Mouse (Mus musculus): ENCODE data around the gene Gosr1. TPM values are rescaled to one million over a fixed set of nuclear protein-coding genes. Genes with fewer than 3 reads are reported as not detected.

Gene Gosr1
- polyA plus RNA-seq, 1 experiment from 2014 or later, result 28.3 TPM

- ATAC-seq (ENCODE audit: low FRiP score) (no peak), DNase-seq (ENCODE audit: low spot score) (no peak)
- no peak overlapping the region for H3K27ac ChIP-seq (ENCODE audit: low read depth, low read length)
- peaks cover 11% of the 10 kb centered on the region for H3K36me3 ChIP-seq (ENCODE audit: control insufficient read depth, insufficient read depth, low read length)
- no peaks in the 10 kb centered on the region for H3K9me3 ChIP-seq (ENCODE audit: control insufficient read depth, low read length)
- WGBS, result 94% methylated on average over 9 of the region's 9 CpGs
- no peak overlapping the region for H3K4me2 ChIP-seq (replicated peaks; ENCODE audit: low read depth, low read length)
- no peaks in the 10 kb centered on the region for H3K4me1 ChIP-seq (replicated peaks; ENCODE audit: control insufficient read depth, insufficient read depth, low read length)
- no peak overlapping the region for H3K4me3 ChIP-seq (ENCODE audit: low read depth, low read length)
- H3K27me3 ChIP-seq (ENCODE audit: control insufficient read depth, insufficient read depth, low read length), result no peaks in the 10 kb centered on the region
- H3K9ac ChIP-seq (ENCODE audit: low read depth, low read length), result no peak overlapping the region
These were observed 14.6 kb downstream of the Gosr1 start for GRCm38 (mm10) chr11:76748819-76749218.

- Histone ChIP-seq H3K4me1 (replicated peaks; ENCODE audit: control insufficient read depth, insufficient read depth, low read length) (no peaks in the 10 kb centered on the region), H3K9me3 (ENCODE audit: control insufficient read depth, low read length) (no peaks in the 10 kb centered on the region), H3K27ac (ENCODE audit: low read depth, low read length) (no peak overlapping the region), H3K27me3 (ENCODE audit: control insufficient read depth, insufficient read depth, low read length) (no peaks in the 10 kb centered on the region), H3K4me3 (ENCODE audit: low read depth, low read length) (no peak overlapping the region), H3K9ac (ENCODE audit: low read depth, low read length) (no peak overlapping the region), H3K4me2 (replicated peaks; ENCODE audit: low read depth, low read length) (no peak overlapping the region), H3K36me3 (ENCODE audit: control insufficient read depth, insufficient read depth, low read length) (peaks cover 15% of the 10 kb centered on the region)
- DNase-seq (ENCODE audit: low spot score) (no peak), ATAC-seq (ENCODE audit: low FRiP score) (no peak)
- 90% methylated on average over 1 of the region's 1 CpGs for WGBS
These were observed 17.5 kb downstream of the Gosr1 start for GRCm38 (mm10) chr11:76745921-76746320.

GRCm38 (mm10) chr11:76744550-76744949 lies 18.8 kb downstream of the Gosr1 start:
- H3K36me3 ChIP-seq (ENCODE audit: control insufficient read depth, insufficient read depth, low read length), result peaks cover 15% of the 10 kb centered on the region
- no peak for DNase-seq (ENCODE audit: low spot score)

GRCm38 (mm10) chr11:76742511-76742910 lies 20.9 kb downstream of the Gosr1 start:
- Histone ChIP-seq H3K4me2 (replicated peaks; ENCODE audit: low read depth, low read length) (no peak overlapping the region), H3K36me3 (ENCODE audit: control insufficient read depth, insufficient read depth, low read length) (peaks cover 11% of the 10 kb centered on the region), H3K27me3 (ENCODE audit: control insufficient read depth, insufficient read depth, low read length) (no peaks in the 10 kb centered on the region), H3K4me3 (ENCODE audit: low read depth, low read length) (no peak overlapping the region), H3K27ac (ENCODE audit: low read depth, low read length) (no peak overlapping the region), H3K9me3 (ENCODE audit: control insufficient read depth, low read length) (no peaks in the 10 kb centered on the region), H3K9ac (ENCODE audit: low read depth, low read length) (no peak overlapping the region), H3K4me1 (replicated peaks; ENCODE audit: control insufficient read depth, insufficient read depth, low read length) (no peaks in the 10 kb centered on the region)
- ATAC-seq (ENCODE audit: low FRiP score), result no peak
- no peak for DNase-seq (ENCODE audit: low spot score)
- 98% methylated on average over 7 of the region's 7 CpGs for WGBS

More at GRCm38 (mm10) chr11:76744550-76744949, 18.8 kb downstream of the Gosr1 start:
- no peak overlapping the region for H3K9ac ChIP-seq (ENCODE audit: low read depth, low read length)
- 80% methylated on average over 7 of the region's 7 CpGs for WGBS
- H3K4me1 ChIP-seq (replicated peaks; ENCODE audit: control insufficient read depth, insufficient read depth, low read length), result no peaks in the 10 kb centered on the region
- no peak overlapping the region for H3K4me2 ChIP-seq (replicated peaks; ENCODE audit: low read depth, low read length)
- ATAC-seq (ENCODE audit: low FRiP score), result no peak
- no peaks in the 10 kb centered on the region for H3K9me3 ChIP-seq (ENCODE audit: control insufficient read depth, low read length)
- H3K27ac ChIP-seq (ENCODE audit: low read depth, low read length), result no peak overlapping the region
- H3K27me3 ChIP-seq (ENCODE audit: control insufficient read depth, insufficient read depth, low read length), result no peaks in the 10 kb centered on the region
- H3K4me3 ChIP-seq (ENCODE audit: low read depth, low read length), result no peak overlapping the region

- Histone ChIP-seq H3K9me3 (ENCODE audit: control insufficient read depth, low read length) (no peaks in the 10 kb centered on the region), H3K9ac (ENCODE audit: low read depth, low read length) (no peak overlapping the region), H3K36me3 (ENCODE audit: control insufficient read depth, insufficient read depth, low read length) (peaks cover 5% of the 10 kb centered on the region; the same call in 1 of the 2 replicates), H3K4me3 (ENCODE audit: low read depth, low read length) (no peak overlapping the region), H3K4me2 (replicated peaks; ENCODE audit: low read depth, low read length) (no peak overlapping the region), H3K27ac (ENCODE audit: low read depth, low read length) (no peak overlapping the region), H3K4me1 (replicated peaks; ENCODE audit: control insufficient read depth, insufficient read depth, low read length) (no peaks in the 10 kb centered on the region), H3K27me3 (ENCODE audit: control insufficient read depth, insufficient read depth, low read length) (no peaks in the 10 kb centered on the region)
- 76% methylated on average over 6 of the region's 6 CpGs for WGBS
- no peak for ATAC-seq (ENCODE audit: low FRiP score)
- peak; percentile 40 for DNase-seq (ENCODE audit: low spot score)
These were observed 24.3 kb downstream of the Gosr1 start for GRCm38 (mm10) chr11:76739125-76739524.

- H3K9me3 ChIP-seq (ENCODE audit: control insufficient read depth, low read length), result no peaks in the 10 kb centered on the region
- no peak overlapping the region for H3K27ac ChIP-seq (ENCODE audit: low read depth, low read length)
- no peak overlapping the region for H3K4me2 ChIP-seq (replicated peaks; ENCODE audit: low read depth, low read length)
- DNase-seq (ENCODE audit: low spot score), result no peak
- no peak for ATAC-seq (ENCODE audit: low FRiP score)
- H3K27me3 ChIP-seq (ENCODE audit: control insufficient read depth, insufficient read depth, low read length), result no peaks in the 10 kb centered on the region
- WGBS, result 88% methylated on average over 4 of the region's 4 CpGs
- H3K4me1 ChIP-seq (replicated peaks; ENCODE audit: control insufficient read depth, insufficient read depth, low read length), result no peaks in the 10 kb centered on the region
- H3K9ac ChIP-seq (ENCODE audit: low read depth, low read length), result no peak overlapping the region
- H3K4me3 ChIP-seq (ENCODE audit: low read depth, low read length), result no peak overlapping the region
- H3K36me3 ChIP-seq (ENCODE audit: control insufficient read depth, insufficient read depth, low read length), result no peaks in the 10 kb centered on the region; the same call in 1 of the 2 replicates
These were observed 27.5 kb downstream of the Gosr1 start for GRCm38 (mm10) chr11:76735753-76736324.

GRCm38 (mm10) chr11:76734560-76734959 lies 28.8 kb downstream of the Gosr1 start:
- no peaks in the 10 kb centered on the region for H3K27me3 ChIP-seq (ENCODE audit: control insufficient read depth, insufficient read depth, low read length)
- H3K27ac ChIP-seq (ENCODE audit: low read depth, low read length), result no peak overlapping the region

GRCm38 (mm10) chr11:76730650-76731049 lies 32.7 kb downstream of the Gosr1 start:
- ATAC-seq (ENCODE audit: low FRiP score) (no peak), DNase-seq (ENCODE audit: low spot score) (no peak)
- no peak overlapping the region for H3K9ac ChIP-seq (ENCODE audit: low read depth, low read length)
- H3K4me3 ChIP-seq (ENCODE audit: low read depth, low read length), result no peak overlapping the region
- 74% methylated on average over 3 of the region's 3 CpGs for WGBS
- H3K4me1 ChIP-seq (replicated peaks; ENCODE audit: control insufficient read depth, insufficient read depth, low read length), result no peaks in the 10 kb centered on the region
- H3K27ac ChIP-seq (ENCODE audit: low read depth, low read length), result no peak overlapping the region
- no peaks in the 10 kb centered on the region for H3K9me3 ChIP-seq (ENCODE audit: control insufficient read depth, low read length)
- H3K4me2 ChIP-seq (replicated peaks; ENCODE audit: low read depth, low read length), result no peak overlapping the region
- H3K36me3 ChIP-seq (ENCODE audit: control insufficient read depth, insufficient read depth, low read length), result no peaks in the 10 kb centered on the region; the same call in 1 of the 2 replicates
- no peaks in the 10 kb centered on the region for H3K27me3 ChIP-seq (ENCODE audit: control insufficient read depth, insufficient read depth, low read length)

More at GRCm38 (mm10) chr11:76734560-76734959, 28.8 kb downstream of the Gosr1 start:
- no peak for ATAC-seq (ENCODE audit: low FRiP score)
- H3K4me1 ChIP-seq (replicated peaks; ENCODE audit: control insufficient read depth, insufficient read depth, low read length), result no peaks in the 10 kb centered on the region
- H3K9me3 ChIP-seq (ENCODE audit: control insufficient read depth, low read length), result no peaks in the 10 kb centered on the region
- H3K4me3 ChIP-seq (ENCODE audit: low read depth, low read length), result no peak overlapping the region
- WGBS, result 48% methylated on average over 3 of the region's 3 CpGs
- no peaks in the 10 kb centered on the region; the same call in 1 of the 2 replicates for H3K36me3 ChIP-seq (ENCODE audit: control insufficient read depth, insufficient read depth, low read length)
- H3K9ac ChIP-seq (ENCODE audit: low read depth, low read length), result no peak overlapping the region
- peak; percentile 27 for DNase-seq (ENCODE audit: low spot score)
- no peak overlapping the region for H3K4me2 ChIP-seq (replicated peaks; ENCODE audit: low read depth, low read length)

- no peak overlapping the region for H3K4me2 ChIP-seq (replicated peaks; ENCODE audit: low read depth, low read length)
- H3K4me1 ChIP-seq (replicated peaks; ENCODE audit: control insufficient read depth, insufficient read depth, low read length), result no peaks in the 10 kb centered on the region
- no peak overlapping the region for H3K4me3 ChIP-seq (ENCODE audit: low read depth, low read length)
- H3K27me3 ChIP-seq (ENCODE audit: control insufficient read depth, insufficient read depth, low read length), result no peaks in the 10 kb centered on the region
- no peak overlapping the region for H3K27ac ChIP-seq (ENCODE audit: low read depth, low read length)
- no peaks in the 10 kb centered on the region for H3K9me3 ChIP-seq (ENCODE audit: control insufficient read depth, low read length)
- no peak overlapping the region for H3K9ac ChIP-seq (ENCODE audit: low read depth, low read length)
- ATAC-seq (ENCODE audit: low FRiP score), result no peak
- no peak for DNase-seq (ENCODE audit: low spot score)
- WGBS, result 81% methylated on average over 11 of the region's 11 CpGs
- no peaks in the 10 kb centered on the region; the same call in 1 of the 2 replicates for H3K36me3 ChIP-seq (ENCODE audit: control insufficient read depth, insufficient read depth, low read length)
These were observed 35.3 kb downstream of the Gosr1 start for GRCm38 (mm10) chr11:76728093-76728492.
